Mouse (Mus musculus): ENCODE results near the gene Tcf12. TPM values are rescaled to one million over a fixed set of nuclear protein-coding genes. Genes with fewer than 3 reads are reported as not detected.

Gene Tcf12
- total RNA-seq, 2 experiments from 2014 or later: 29.6 to 32.0 TPM

GRCm38 (mm10) chr9:71981071-71981470 lies 130.6 kb downstream of the Tcf12 start:
- DNase-seq: no peak

- DNase-seq: peak in 1 of 2 experiments; percentile 10
Measured at GRCm38 (mm10) chr9:71980579-71980978, 131.1 kb downstream of the Tcf12 start.

- no peak for DNase-seq
Measured at GRCm38 (mm10) chr9:71978886-71979285, 132.8 kb downstream of the Tcf12 start.

GRCm38 (mm10) chr9:71976034-71976433 lies 135.6 kb downstream of the Tcf12 start:
- DNase-seq: no peak

- no peak for DNase-seq
Measured at GRCm38 (mm10) chr9:71975141-71975540, 136.5 kb downstream of the Tcf12 start.

- DNase-seq: peak in 1 of 2 experiments; percentile 21
Measured at GRCm38 (mm10) chr9:71974541-71974959, 137.1 kb downstream of the Tcf12 start.

- no peak for DNase-seq
Measured at GRCm38 (mm10) chr9:71964039-71964438, 147.6 kb downstream of the Tcf12 start.

GRCm38 (mm10) chr9:71960026-71960396 lies 151.7 kb downstream of the Tcf12 start:
- no peak for DNase-seq

- DNase-seq: peak; percentile 66 to 88
Measured at GRCm38 (mm10) chr9:71959259-71960025, 152.2 kb downstream of the Tcf12 start.

GRCm38 (mm10) chr9:71953217-71953616 lies 158.5 kb downstream of the Tcf12 start:
- DNase-seq: no peak

- DNase-seq: peak in 1 of 2 experiments; percentile 32
Measured at GRCm38 (mm10) chr9:71952621-71953076, 159.0 kb downstream of the Tcf12 start.

GRCm38 (mm10) chr9:71951926-71952325 lies 159.7 kb downstream of the Tcf12 start:
- DNase-seq: no peak

- DNase-seq: no peak
Measured at GRCm38 (mm10) chr9:71951341-71951740, 160.3 kb downstream of the Tcf12 start.

GRCm38 (mm10) chr9:71944801-71945200 lies 166.9 kb downstream of the Tcf12 start:
- no peak for DNase-seq

- DNase-seq: no peak
Measured at GRCm38 (mm10) chr9:71942424-71942823, 169.2 kb downstream of the Tcf12 start.

- DNase-seq: no peak
Measured at GRCm38 (mm10) chr9:71940016-71940415, 171.7 kb downstream of the Tcf12 start.

GRCm38 (mm10) chr9:71936199-71936598 lies 175.5 kb downstream of the Tcf12 start:
- no peak for DNase-seq

GRCm38 (mm10) chr9:71934833-71935232 lies 176.8 kb downstream of the Tcf12 start:
- peak; percentile 13 to 35 for DNase-seq

GRCm38 (mm10) chr9:71931965-71932364 lies 179.7 kb downstream of the Tcf12 start:
- no peak for DNase-seq

GRCm38 (mm10) chr9:71931358-71931715 lies 180.3 kb downstream of the Tcf12 start:
- DNase-seq: no peak

GRCm38 (mm10) chr9:71930431-71931357 lies 181.0 kb downstream of the Tcf12 start:
- no peak for DNase-seq

- no peak for DNase-seq
Measured at GRCm38 (mm10) chr9:71916662-71916953, 195.1 kb downstream of the Tcf12 start.

All from heart, adult 18-20 months (tissue).